Mouse (Mus musculus) lung, postnatal 25 days (tissue): ENCODE measurements around the gene Brd2.

Experiments
- DNase-seq: peaks from one replicate; pipeline ENCODE4 v3.0.0; 2022; ENCODE audit warnings: low spot score

Brd2 gene

GRCm38 (mm10) chr17:34131911-34132310 lies 9.5 kb upstream of the Brd2 start:
- DNase-seq = no peak

DNA sequence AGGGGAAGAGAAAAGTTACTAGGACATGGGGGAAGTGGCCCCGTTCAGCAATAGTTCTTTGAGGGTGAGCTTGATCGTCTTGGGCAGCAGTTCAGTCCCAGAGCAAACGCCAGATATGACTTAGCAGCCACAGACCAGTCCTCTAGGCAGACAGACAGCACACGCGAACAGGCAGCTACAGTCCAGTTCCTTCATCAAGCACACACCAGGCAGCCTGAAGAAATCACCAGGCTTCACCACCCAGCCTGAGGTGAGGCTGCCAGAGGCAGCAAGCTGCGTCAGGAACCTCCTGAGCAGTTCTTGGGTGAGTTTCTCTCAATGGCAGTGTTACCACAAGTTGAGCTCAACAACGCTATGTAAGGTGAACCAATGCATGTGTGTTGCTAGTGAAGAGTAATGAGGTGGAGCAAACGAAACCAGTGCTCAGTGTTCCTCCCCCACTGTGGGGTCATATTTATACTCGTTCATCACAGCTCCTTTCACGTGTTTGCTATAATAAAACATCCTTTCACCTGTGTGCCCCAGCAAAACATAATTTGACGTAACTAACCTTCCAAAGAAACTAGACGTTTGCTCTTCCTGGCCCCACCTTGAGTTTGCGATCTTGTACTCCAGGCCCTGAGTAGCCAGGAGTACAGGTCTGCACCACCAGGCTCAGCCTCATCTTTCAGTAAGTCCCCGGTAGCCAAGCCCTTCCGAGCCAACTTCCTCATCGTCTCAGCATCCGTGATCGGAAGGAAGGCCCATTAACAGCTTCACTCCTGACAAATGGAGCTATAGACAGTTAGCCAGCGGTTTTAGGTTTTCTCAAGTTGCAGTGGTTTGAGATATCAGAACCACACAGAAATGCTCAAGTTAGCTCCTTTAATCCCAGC lies 7.9 kb upstream of the Brd2 start:
- DNase-seq = no peak

GRCm38 (mm10) chr17:34128944-34129791 lies 6.7 kb upstream of the Brd2 start:
- DNase-seq = no peak

DNA sequence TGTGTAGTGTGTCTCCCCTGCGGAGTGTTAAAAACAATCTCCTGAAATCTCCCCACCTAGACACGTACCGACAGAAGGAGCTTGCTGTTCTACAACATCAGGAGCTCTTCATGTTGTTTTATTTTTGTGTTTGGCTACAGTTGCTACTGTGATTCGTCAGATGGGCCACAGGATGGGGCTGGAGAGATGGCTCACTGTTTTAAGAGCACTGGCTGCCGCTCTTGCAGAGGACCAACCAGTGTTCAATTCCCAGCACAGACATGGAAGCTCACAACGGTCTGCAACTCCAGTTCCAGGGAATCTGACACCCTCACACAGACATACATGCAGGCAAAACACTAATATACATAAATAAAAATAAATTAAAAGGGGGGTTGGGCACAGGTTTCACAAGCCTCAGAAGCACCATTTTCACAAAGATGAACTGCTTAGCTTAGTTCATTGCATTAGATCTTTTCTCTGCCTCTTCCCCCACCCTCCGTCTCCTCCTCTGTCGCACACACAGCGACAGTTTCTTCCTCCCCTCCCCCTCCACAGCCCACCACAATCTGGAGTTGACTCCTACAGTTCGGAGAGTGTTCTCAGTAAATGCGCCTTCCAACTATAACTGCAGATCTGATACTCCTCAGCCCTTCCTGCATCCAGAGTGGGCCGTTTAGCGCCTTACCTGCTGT lies 6.0 kb upstream of the Brd2 start:
- DNase-seq = no peak

DNA sequence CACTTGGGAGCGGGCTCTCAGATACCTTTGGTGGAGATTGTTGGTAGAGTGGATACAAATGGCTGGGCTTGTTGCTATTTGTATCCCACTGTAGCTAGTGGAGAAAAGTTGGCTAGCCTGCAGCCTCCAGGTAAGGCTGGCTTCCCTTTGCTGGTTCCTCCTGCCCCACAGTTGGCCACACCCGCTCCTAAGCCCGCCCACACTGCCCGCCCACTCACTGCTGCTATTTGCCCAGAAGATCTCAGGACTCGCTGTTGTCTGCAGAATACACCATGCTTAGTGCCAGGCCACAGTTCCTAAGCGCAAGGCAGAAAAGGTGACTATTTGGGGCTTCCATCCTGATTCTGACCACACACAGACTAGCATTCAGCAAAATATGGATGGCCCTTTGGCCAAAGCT lies 5.0 kb upstream of the Brd2 start:
- DNase-seq = peak; percentile 75

- DNase-seq = no peak
These were observed 4.5 kb upstream of the Brd2 start for GRCm38 (mm10) chr17:34126826-34127420.

- DNase-seq = no peak
These were observed 2.2 kb upstream of the Brd2 start for GRCm38 (mm10) chr17:34124649-34125048.

DNA sequence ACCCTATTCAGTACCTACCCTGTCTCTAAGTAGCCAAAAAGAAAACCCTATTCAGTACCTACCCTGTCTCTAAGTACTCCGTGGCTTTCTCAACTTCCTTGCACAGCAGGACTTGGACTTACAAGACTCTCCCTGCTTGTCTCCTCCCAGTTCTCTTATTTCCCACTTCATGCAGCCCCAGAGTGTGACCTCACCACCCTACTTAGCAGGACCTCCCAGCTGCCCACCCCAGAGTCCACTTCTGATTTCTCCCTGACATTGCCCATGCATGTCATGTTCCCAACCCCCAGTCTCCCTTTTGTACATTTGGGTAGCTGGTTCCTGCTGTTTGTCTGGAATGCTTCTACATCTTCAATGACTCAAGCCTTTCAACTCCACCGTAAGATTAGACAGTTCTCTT lies 1.1 kb upstream of the Brd2 start:
- DNase-seq = peak; percentile 61

DNA sequence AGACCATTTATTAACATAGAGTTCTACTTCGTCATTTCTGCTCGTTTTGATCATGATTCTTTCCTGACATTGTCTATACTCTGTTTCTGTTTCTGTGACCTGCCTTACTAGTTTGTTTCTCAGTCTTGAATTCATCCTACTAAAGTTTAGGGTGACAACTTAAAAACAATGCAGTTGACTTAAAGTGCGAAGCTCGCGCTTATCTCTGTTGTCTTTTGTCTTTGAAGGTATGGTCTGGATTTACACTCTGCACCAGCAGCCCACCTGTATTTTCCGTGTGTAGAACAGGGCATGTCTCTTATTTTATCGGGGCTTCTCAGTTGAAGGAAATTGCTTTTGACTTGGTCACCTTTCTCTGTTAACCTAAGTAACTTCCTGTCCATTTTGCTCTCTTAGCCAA lies 677 bp upstream of the Brd2 start:
- DNase-seq = no peak

- peak; percentile 65 for DNase-seq
These were observed 601 bp downstream of the Brd2 start for GRCm38 (mm10) chr17:34121879-34122187.

DNA sequence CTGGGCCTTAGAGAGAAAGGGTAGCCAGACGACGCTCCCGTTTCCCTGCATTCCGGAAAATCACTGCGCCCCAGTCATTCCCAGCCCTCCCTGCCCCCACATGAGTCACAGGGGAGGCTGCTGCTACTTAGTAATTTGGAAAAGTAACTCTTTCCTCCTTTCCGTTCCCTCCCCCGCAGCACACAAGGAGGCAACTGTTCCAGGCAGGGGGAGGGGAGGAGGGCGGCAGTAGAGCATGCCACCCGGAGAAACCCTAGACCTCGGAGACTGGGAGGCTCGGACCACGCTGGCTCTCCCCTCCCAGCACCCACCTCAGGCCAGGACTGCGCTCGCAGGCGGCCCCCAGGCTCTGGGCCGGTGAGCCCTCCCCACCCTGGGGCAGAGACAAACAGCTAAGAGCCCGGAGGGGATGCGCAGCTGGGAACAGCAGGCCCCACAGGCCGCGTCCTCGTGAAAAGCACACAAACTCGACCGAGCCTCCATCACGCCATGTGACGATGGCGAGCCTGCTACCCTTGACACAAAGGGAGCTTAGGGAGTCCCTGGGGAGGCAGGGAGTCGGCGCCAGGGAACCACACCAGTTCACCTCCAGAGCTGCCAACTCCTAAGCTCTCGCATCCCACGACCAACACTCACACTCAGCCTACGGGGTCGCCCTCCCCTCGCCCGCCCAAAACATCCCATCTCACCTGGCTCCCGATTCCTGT lies 1.1 kb downstream of the Brd2 start:
- DNase-seq = peak; percentile 90

DNA sequence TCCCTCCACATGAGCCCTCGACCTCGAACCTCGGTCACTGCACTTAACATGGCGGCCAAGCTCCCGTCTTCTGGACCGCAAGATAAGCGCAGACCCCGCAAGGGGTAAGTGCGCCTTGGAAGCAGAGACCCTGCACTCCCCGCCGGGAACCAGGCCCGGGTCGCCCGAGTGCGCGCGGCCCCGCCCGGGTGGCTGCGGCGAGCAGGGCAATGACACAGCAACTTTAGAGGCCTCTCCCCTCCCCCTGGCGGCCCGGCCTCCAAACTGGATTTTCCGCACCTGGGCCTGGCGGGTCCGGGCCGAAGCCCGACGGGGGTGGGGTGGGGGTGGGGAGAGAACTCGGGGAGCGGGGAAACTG lies 1.6 kb downstream of the Brd2 start:
- DNase-seq = peak; percentile 92

GRCm38 (mm10) chr17:34120180-34120723 lies 2.2 kb downstream of the Brd2 start:
- peak; percentile 89 for DNase-seq

GRCm38 (mm10) chr17:34119249-34120179 lies 2.9 kb downstream of the Brd2 start, which contains the start of gene H2-DMa:
H2-DMa (plus strand) TSS chr17:34119541.
- DNase-seq = peak; percentile 99

GRCm38 (mm10) chr17:34118873-34119248 lies 3.6 kb downstream of the Brd2 start:
- DNase-seq = no peak

DNA sequence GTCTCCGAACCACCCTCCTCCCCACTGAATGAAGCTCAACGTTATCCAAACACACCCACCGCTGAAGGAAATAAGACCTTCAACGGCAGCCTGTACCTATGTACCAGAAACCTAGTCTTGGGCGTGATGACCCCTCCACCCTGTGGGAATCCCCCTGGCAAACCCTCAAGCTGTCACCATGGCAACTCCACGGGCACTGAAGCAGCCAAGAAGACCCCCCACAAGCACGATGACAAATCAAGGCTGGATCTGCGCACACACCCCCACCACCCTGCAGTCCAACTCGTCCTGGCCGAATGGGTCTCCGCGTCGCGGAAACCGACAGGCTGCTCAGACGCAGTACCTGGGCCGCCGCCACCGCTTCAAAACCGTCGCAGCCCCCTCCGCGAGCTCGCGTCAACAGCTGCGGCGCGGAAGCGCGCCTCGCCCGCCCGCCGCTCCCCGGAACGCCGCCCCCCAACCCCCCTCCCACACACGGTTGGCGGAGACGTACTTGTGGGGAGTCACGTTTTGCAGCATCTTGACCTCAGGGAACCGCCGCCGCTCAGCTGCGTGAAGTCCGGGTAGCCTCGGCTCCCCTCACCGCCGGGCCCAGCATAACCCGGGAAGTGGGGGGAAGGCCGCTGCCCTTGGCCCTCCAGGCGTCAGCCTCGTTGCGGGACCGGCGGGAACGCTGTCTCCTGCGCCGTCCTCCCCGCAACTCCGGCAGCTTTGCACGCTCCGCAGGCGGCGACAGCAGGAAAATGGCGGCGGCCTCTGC lies 4.1 kb downstream of the Brd2 start:
- no peak for DNase-seq

GRCm38 (mm10) chr17:34117421-34118112 lies 4.9 kb downstream of the Brd2 start:
- DNase-seq = no peak

DNA sequence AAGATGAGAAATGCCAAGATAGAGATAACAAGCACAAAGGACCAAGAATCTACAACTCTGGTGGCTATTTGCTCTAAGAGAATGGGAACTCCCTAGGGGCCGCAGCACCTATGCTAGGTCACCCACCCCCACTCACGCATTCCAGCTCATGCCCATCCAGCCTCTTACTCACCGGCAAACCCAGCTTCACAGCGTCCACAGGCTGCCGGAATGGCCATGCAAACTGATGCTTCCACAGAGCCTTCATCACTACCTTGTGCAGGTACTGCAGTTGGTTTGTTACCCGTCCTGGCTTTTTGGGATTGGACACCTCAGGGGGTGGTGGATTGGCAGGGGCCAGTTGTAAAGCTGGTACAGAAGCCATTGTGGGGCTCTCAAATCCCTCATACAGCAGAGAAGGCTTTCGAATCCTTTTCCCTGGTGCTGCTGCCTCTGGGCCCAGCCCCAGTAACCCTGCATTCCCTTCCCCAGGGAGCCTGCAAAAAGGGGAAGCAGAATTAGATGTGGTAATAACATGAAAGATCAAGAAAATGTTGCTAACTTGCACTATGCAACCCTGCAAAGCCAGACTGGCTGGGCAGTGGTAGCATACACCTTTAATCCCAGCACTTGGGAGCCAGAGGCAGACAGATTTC lies 5.6 kb downstream of the Brd2 start:
- DNase-seq = no peak
